Mouse (Mus musculus) hindbrain, postnatal 0 days (tissue): ENCODE results near the gene Exosc8. TPM values are rescaled to one million over a fixed set of nuclear protein-coding genes. Genes with fewer than 3 reads are reported as not detected.
A peak's percentile ranks its signal among the peaks of the same experiment; 100 is the strongest.

ENCODE experiments used
- ATAC-seq: fragments of 200-750 bp; cut with Nextera tagmentation; 2 replicates; pipeline ENCODE4 v1.8.0; 2017; ENCODE audit warnings: mild to moderate bottlenecking, moderate TSS enrichment, moderate library complexity
- DNase-seq: peaks from one replicate; pipeline ENCODE4 v3.0.0-alpha.2; 2015; ENCODE audit warnings: low spot score
- H3K27ac ChIP-seq: fragments of 300-500 bp; sonication (generic); 2 replicates; pipeline ENCODE4 v1.5.1; 2014; ENCODE audit warnings: mild to moderate bottlenecking
- H3K27me3 ChIP-seq: fragments of 300-500 bp; sonication (generic); 2 replicates; pipeline ENCODE4 v1.6.1; 2014; ENCODE audit warnings: low read length, mixed read lengths; ENCODE audit not compliant: insufficient read depth
- H3K36me3 ChIP-seq: fragments of 300-500 bp; sonication (generic); 2 replicates; pipeline ENCODE4 v1.6.1; 2014; ENCODE audit warnings: low read length, mixed read lengths; ENCODE audit not compliant: insufficient read depth
- H3K4me1 ChIP-seq: fragments of 300-500 bp; sonication (generic); 2 replicates; pipeline ENCODE4 v1.6.1; 2014; ENCODE audit warnings: antibody characterized with exemption, low read length, mixed read lengths; ENCODE audit not compliant: insufficient read depth
- H3K4me2 ChIP-seq: fragments of 300-500 bp; sonication (generic); 2 replicates; pipeline ENCODE4 v1.6.1; 2014; ENCODE audit warnings: low read depth, mild to moderate bottlenecking, low read length, moderate library complexity, mixed read lengths
- H3K4me3 ChIP-seq: fragments of 300-500 bp; sonication (generic); 2 replicates; pipeline ENCODE4 v1.5.1; 2014; ENCODE audit warnings: low read length
- H3K9ac ChIP-seq: fragments of 300-500 bp; sonication (generic); replicated peaks from 2 replicates; pipeline ENCODE4 v1.6.1; 2014; ENCODE audit warnings: mild to moderate bottlenecking, low read length, moderate library complexity, mixed read lengths
- H3K9me3 ChIP-seq: fragments of 300-500 bp; sonication (generic); 2 replicates; pipeline ENCODE4 v1.6.1; 2016; ENCODE audit warnings: low read length, mixed read lengths
- CTCF ChIP-seq: IDR thresholded peaks from 2 replicates; pipeline ENCODE4 v1.5.1; 2016; ENCODE audit warnings: antibody characterized with exemption, control low read depth, low read depth
- whole genome bisulfite sequencing: fragments of 180-500 bp; shearing (Covaris S2); extraction: QIAGEN DNeasy Blood & Tissue Kit; methylation state at CpG from one replicate; pipeline ENCODE4 v1.1.7; 2014; 5-methylcytosine and 5-hydroxymethylcytosine counted together
- polyA plus RNA-seq: library from polyadenylated mRNA; unstranded; fragments of >200 nt; fragmentation: Nextera tagmentation; extraction: Ambion mirVana; gene quantifications from 2 replicates; pipeline ENCODE4 v1.2.1, GENCODE M21; 2015
- total RNA-seq: library from RNA; depleted of rRNA; stranded (reverse); fragments of >200 nt; gene quantifications from 2 replicates; pipeline ENCODE4 v1.2.3, GENCODE M21; 2014

The Exosc8 gene
- total and polyA plus RNA-seq, 2 experiments from 2014 or later: 37.3 to 66.9 TPM

- no peaks in the 10 kb centered on the region for H3K27me3 ChIP-seq
- peak overlapping the region; percentile 60 for H3K9ac ChIP-seq
- H3K4me3 ChIP-seq: peak overlapping the region; percentile 61
- peak overlapping the region; percentile 99 for H3K4me2 ChIP-seq
- no peak for TF ChIP-seq CTCF
- WGBS: 4% methylated on average over 11 of the region's 11 CpGs
- DNase-seq (no peak), ATAC-seq (no peak)
- 0 out of 2 replicates have a peak, but pooled peaks cover 5% of the 10 kb centered on the region for H3K4me1 ChIP-seq
- H3K27ac ChIP-seq: no peak overlapping the region
- no peaks in the 10 kb centered on the region for H3K9me3 ChIP-seq
- H3K36me3 ChIP-seq: no peaks in the 10 kb centered on the region
Measured at GRCm38 (mm10) chr3:54756058-54756457, 20.9 kb upstream of the Exosc8 start.

GRCm38 (mm10) chr3:54755145-54756041 is 20.2 kb upstream of the Exosc8 start, which contains the start of gene Smad9:
Gene Smad9, plus strand, starts transcription at chr3:54755582.
- H3K27ac ChIP-seq: no peak within 1 kb of the TSS
- peak within 1 kb of the TSS; percentile 60 for H3K9ac ChIP-seq
- peak within 1 kb of the TSS; percentile 61 for H3K4me3 ChIP-seq
- H3K9me3 ChIP-seq: no peaks in the 10 kb centered on the region
- 0 out of 2 replicates have a peak, but pooled peaks cover 5% of the 10 kb centered on the region for H3K4me1 ChIP-seq
- no peaks in the 10 kb centered on the region for H3K36me3 ChIP-seq
- WGBS: 1% methylated on average over 46 of the region's 66 CpGs
- H3K27me3 ChIP-seq: no peaks in the 10 kb centered on the region
- peak; percentile 86 for ATAC-seq
- peak within 1 kb of the TSS; percentile 99 for H3K4me2 ChIP-seq
- no peak for TF ChIP-seq CTCF
- DNase-seq: peak; percentile 81

DNA sequence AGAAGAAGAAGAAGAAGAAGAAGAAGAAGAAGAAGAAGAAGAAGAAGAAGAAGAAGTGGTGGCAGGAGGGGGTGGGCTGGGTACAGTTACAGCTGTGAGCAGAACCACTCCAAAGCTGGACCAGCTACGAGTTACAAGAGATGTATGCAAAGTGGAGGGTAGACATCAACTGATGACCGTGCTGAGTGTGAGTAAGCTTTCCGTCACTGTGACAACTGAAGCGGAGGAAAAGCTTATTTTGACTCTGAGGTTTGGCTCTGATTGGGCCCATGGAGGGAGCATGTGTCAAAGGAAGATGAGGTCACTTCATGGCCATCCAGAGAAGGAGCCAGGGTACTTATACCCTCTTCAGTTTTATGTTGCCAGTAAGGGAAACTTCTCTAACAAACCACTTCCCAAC is 18.2 kb upstream of the Exosc8 start:
- ATAC-seq (no peak), DNase-seq (no peak)
- Histone ChIP-seq H3K4me3 (no peak overlapping the region), H3K27me3 (no peaks in the 10 kb centered on the region), H3K27ac (no peak overlapping the region), H3K4me1 (0 out of 2 replicates have a peak, but pooled peaks cover 5% of the 10 kb centered on the region), H3K9me3 (no peaks in the 10 kb centered on the region), H3K36me3 (peaks cover 14% of the 10 kb centered on the region), H3K9ac (no peak overlapping the region), H3K4me2 (no peak overlapping the region)
- 82% methylated on average over 4 of the region's 4 CpGs for WGBS
- no peak for TF ChIP-seq CTCF

GRCm38 (mm10) chr3:54745799-54746198 is 10.6 kb upstream of the Exosc8 start:
- Histone ChIP-seq H3K36me3 (peaks cover 87% of the 10 kb centered on the region), H3K9me3 (no peaks in the 10 kb centered on the region), H3K9ac (no peak overlapping the region), H3K4me2 (no peak overlapping the region), H3K27me3 (no peaks in the 10 kb centered on the region), H3K4me1 (no peaks in the 10 kb centered on the region), H3K4me3 (no peak overlapping the region), H3K27ac (no peak overlapping the region)
- peak; percentile 80 for ATAC-seq
- DNase-seq: peak; percentile 60
- TF ChIP-seq CTCF: peak; percentile 71
- 58% methylated on average over 5 of the region's 5 CpGs for WGBS

- Histone ChIP-seq H3K4me3 (no peak overlapping the region), H3K4me1 (no peaks in the 10 kb centered on the region), H3K27me3 (no peaks in the 10 kb centered on the region), H3K4me2 (no peak overlapping the region), H3K9ac (no peak overlapping the region), H3K9me3 (no peaks in the 10 kb centered on the region), H3K36me3 (peaks cover 65% of the 10 kb centered on the region), H3K27ac (no peak overlapping the region)
- 98% methylated on average over 11 of the region's 11 CpGs for WGBS
- TF ChIP-seq CTCF: no peak
- no peak for DNase-seq
- ATAC-seq: no peak
Measured at GRCm38 (mm10) chr3:54741965-54742364, 6.8 kb upstream of the Exosc8 start.

DNA sequence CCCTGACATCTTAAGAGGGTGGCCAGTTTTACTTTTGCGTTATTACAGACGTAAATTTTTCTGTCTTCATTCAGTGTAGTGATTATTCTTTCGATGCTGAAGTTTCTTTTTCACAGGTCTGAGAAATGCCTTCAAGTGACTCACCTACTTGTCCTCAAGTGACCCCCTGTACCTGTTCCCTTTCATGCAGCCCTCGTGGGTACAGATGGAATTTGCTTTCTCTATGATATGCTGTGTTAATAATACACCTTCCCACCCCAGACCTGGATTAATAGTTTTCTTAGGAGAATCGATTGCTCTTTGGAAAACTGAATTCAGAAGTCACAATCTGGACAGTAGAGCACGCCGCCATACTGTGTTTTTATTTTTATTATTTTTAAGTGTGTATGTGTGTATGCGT is 2.1 kb upstream of the Exosc8 start:
- DNase-seq (no peak), ATAC-seq (no peak)
- Histone ChIP-seq H3K4me1 (peaks cover 4% of the 10 kb centered on the region; the same call in 1 of the 2 replicates), H3K27ac (no peak overlapping the region), H3K9ac (no peak overlapping the region), H3K4me2 (no peak overlapping the region), H3K27me3 (no peaks in the 10 kb centered on the region), H3K36me3 (peaks cover 30% of the 10 kb centered on the region), H3K9me3 (no peaks in the 10 kb centered on the region), H3K4me3 (no peak overlapping the region)
- TF ChIP-seq CTCF: no peak
- 95% methylated on average over 8 of the region's 8 CpGs for WGBS
